Mouse (Mus musculus) embryo, embryonic 11.5 days (tissue): Measurements from ENCODE around the gene Lgals4.
"Not testable (repeated sequence)": the region's sequence is repeated elsewhere in the genome, so short reads cannot be mapped to it uniquely, and the experiment has no call there.

Source experiments
- DNase-seq: peaks from one replicate; pipeline ENCODE4 v3.0.0-alpha.2; 2012; ENCODE audit warnings: low read depth, low spot score

Gene Lgals4

DNA sequence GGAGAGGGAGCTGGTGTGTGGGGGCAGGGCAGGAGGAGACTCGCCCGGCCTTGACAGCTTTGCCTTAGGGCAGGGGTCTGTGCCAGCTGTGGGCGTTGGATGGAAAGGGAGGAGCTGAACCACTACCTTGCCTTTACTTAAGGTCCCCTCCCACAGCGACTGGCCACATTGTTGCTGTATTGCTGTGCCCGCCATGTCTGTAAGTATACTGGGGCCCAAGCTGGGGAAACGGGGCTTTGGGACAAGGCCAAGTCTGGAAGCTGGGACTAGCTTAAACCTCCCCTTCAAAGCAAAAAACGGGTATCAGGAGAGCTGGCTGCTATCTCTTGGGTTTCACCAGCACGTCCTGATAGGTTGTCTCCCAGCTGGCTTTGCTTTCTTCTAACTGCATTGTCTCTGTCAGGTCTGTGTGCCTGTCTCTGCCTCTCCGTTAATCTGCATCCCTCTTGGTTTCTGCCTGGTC, 30.7 kb downstream of the Lgals4 start:
- DNase-seq, result no peak

- peak; percentile 50 for DNase-seq
Observed at GRCm38 (mm10) chr7:28865481-28866300, 32.0 kb downstream of the Lgals4 start.

- DNase-seq, result no peak
Observed at GRCm38 (mm10) chr7:28866769-28867507, 33.3 kb downstream of the Lgals4 start.

DNA sequence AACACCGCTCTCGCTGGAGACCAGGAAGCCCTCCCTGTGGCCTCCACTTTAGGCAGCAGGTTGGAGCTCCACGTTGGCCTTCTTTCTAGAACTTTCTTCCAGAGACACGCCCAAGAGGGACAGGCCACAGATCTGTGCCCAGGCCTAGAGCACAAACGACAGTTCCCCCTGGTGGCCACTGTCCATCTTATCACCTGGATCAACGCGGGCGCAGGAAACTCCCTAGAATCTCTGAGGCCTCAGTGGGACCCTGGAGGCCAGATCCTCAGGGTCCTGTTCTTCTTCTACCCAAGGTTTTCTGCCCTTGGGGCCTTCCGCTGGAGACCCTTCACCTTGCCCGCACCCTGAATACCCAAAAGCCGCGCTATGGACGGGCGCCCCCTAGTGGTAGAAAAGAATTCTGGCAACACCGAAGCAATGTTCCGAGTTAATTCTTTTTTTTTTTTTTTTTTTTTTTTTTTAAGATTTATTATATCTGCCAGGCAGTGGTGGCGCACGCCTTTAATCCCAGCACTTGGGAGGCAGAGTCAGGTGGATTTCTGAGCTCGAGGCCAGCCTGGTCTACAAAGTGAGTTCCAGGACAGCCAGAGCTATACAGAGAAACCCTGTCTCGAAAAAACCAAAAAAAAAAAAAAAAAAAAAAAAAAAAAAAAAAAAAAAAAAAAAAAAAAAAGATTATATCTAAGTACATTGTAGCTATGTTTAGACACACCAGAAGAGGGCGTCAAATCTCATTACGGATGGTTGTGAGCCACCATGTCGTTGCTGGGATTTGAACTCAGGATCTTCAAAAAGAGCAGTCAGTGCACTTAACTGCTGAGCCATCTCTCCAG, 34.1 kb downstream of the Lgals4 start:
- DNase-seq, result peak; percentile 49

- no peak for DNase-seq
Observed at GRCm38 (mm10) chr7:28870901-28871664, 37.4 kb downstream of the Lgals4 start.

DNA sequence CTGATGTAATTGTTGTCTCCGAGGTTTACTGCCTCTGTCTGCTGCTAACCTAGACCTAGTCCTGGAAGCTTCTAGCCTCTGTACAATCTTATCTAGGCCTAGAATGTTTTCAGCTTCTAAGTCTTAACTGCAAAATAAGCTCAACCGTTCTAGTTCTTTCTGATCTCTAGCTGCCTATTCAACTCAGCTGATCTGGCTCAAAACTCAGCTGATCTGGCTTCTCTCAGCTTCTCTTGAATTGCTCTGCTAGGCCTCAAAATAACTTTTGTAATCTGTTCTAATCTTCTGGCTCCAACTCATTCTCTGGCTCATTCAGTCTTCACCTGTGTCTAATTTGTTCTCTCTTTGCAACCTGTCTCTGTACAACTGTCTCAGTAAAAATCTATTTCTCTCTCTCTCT, 40.9 kb downstream of the Lgals4 start:
- no peak for DNase-seq

GRCm38 (mm10) chr7:28876099-28876498, 42.4 kb downstream of the Lgals4 start:
- DNase-seq, result no peak

- no peak for DNase-seq
Observed at GRCm38 (mm10) chr7:28877155-28877554, 43.5 kb downstream of the Lgals4 start.

DNA sequence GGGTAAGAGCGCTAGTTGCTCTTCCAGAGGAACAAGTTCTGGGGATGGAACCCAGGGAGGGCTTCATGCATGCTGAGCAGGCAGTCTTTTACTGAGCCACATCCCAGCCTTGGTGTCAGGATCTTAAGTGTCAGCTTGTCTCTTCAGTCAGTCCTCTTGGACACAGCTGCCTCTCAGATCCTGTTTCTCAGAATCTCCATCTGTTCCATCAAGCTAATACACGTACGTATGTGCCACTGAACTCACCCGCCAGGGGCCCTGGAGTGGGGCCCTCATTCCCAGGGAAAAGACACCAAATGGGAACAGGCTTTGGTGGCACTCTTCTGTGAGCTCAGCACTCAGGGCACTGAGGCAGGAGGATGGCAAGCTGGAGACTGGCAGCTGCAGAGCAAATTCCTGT, 44.2 kb downstream of the Lgals4 start:
- no peak for DNase-seq

DNA sequence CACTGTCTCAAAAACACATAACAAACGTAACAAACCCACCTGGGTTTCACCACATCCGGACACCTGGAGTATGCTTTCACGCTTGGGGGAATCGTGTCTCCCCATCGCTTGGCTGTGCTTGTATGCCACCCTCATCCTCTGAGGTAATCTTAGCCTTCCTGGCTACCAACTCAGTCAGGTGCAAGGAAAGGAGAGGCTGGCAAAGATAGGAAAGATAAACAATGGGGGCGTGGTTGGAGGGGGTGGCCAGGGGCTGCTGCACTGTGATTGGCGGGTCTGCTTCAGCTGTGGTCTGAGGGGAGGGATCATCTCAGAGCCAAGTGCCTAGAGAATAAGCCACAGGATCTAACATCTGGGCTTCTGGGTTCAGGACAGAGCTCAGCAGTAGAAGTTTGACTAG, 46.0 kb downstream of the Lgals4 start:
- DNase-seq, result no peak

DNA sequence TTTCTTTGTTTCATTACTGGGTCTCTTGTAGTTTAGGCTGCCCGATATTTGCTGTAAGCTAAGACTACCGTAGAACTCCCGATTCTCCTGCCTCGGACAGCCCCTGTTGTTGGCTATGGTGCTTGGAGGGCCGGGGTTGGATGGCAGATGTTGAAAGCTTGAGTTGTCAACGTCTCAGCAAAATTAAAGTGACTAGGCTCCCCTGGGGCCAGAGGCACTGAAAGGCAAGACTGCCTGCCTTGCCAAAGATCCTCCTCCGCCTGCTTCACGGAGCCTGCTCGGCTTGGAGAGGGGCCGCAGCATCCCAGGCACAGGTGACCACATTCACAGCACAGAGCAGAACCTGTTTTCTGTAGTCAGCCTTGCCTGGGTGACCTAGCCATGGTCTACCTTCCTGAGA, 46.9 kb downstream of the Lgals4 start:
- DNase-seq, result no peak

DNA sequence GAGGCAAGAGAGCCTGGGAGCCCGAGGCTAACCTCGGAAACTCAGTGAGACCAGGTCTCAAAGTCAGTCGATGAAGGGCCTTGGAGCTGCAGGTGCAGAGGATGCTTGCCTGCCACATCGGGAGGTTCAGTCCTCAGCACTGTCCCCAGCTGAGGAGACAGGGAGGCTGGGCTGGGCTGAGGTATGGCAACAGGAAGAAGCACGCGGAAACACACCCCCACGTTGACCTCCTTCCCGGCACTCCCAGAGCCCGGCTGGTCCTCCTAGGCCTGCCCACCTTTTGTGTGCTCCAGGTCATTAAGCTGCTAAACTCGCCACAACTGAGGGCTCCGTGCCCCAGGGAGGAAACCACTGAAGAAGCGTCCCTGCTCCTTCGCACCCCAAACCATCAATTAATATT, 47.5 kb downstream of the Lgals4 start, which contains the start of gene Capn12:
TSS of gene Capn12 (plus strand) at position 224 of the 400 bp plus-strand sequence.
- no peak for DNase-seq

- no peak for DNase-seq
Observed at GRCm38 (mm10) chr7:28883039-28883438, 49.4 kb downstream of the Lgals4 start.

GRCm38 (mm10) chr7:28883704-28884103, 50.0 kb downstream of the Lgals4 start:
- DNase-seq, result not testable (repeated sequence)

- no peak for DNase-seq
Observed at GRCm38 (mm10) chr7:28886486-28886885, 52.8 kb downstream of the Lgals4 start.

DNA sequence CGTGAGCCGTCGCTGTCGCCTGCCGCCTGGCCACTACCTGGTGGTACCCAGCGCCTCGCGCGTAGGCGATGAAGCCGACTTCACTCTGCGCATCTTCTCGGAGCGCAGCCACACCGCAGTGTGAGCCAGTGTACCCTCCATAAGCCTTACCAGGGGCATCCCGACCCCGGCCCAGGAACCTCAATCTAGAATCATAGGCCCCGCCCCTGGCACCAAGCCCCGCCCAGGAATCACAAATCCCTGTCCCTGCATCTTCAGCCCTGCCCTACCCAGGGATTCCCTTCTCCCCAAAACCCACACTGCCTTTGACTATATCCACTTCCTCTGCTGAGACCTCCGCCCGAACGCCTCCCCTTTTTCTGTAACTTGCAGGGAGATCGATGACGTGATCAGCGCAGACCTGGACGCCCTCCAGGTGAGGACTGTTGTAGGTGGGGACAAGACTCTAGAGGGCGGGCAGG, 55.1 kb downstream of the Lgals4 start:
- DNase-seq, result no peak
